Mouse (Mus musculus) gastrocnemius, adult 2 months (tissue): Measurements from ENCODE around the gene Phf24. TPM values are rescaled to one million over a fixed set of nuclear protein-coding genes. Genes with fewer than 3 reads are reported as not detected.

Source experiments
- DNase-seq: peaks from one replicate; pipeline ENCODE4 v3.0.0; 2022
- H3K27ac ChIP-seq: fragments of 200-600 bp; 2 replicates; pipeline ENCODE4 v1.8.1; 2022; ENCODE audit warnings: mild to moderate bottlenecking
- H3K4me3 ChIP-seq: fragments of 200-600 bp; 2 replicates; pipeline ENCODE4 v1.8.1; 2022; ENCODE audit warnings: mild to moderate bottlenecking, moderate library complexity
- CTCF ChIP-seq: fragments of 200-600 bp; IDR thresholded peaks from 2 replicates; pipeline ENCODE4 v1.8.1; 2022; ENCODE audit warnings: antibody characterized with exemption, mild to moderate bottlenecking, moderate library complexity
- intact Hi-C: fragments of 180-260 bp; cut with DNase I; formaldehyde crosslinking; loops from one replicate; pipeline ENCODE4 v1.15.1; 2025
- total RNA-seq, 2 experiments: library from RNA; stranded (reverse); gene quantifications; 2 replicates each; pipeline ENCODE4 v1.2.3; 2021

Gene Phf24
- total RNA-seq, 2 experiments from 2014 or later, result 0.41 to 1.3 TPM

GRCm38 (mm10) chr4:42888806-42889205 lies 27.7 kb upstream of the Phf24 start:
- Histone ChIP-seq H3K27ac (no peak overlapping the region), H3K4me3 (no peak overlapping the region)
- DNase-seq, result no peak
- TF ChIP-seq CTCF, result no peak
- intact Hi-C loops, result no loop called here

- intact Hi-C loops, result no loop called here
- no peak overlapping the region for H3K27ac ChIP-seq
- H3K4me3 ChIP-seq, result no peak overlapping the region
- no peak for DNase-seq
- no peak for TF ChIP-seq CTCF
These were observed 25.3 kb upstream of the Phf24 start for GRCm38 (mm10) chr4:42891176-42891575.

GRCm38 (mm10) chr4:42895118-42895517 lies 21.3 kb upstream of the Phf24 start:
- DNase-seq, result no peak
- intact Hi-C loops, result no loop called here
- Histone ChIP-seq H3K4me3 (no peak overlapping the region), H3K27ac (no peak overlapping the region)
- TF ChIP-seq CTCF, result no peak

- intact Hi-C loops, result no loop called here
- H3K4me3 ChIP-seq, result no peak overlapping the region
- TF ChIP-seq CTCF, result no peak
- no peak for DNase-seq
- no peak overlapping the region for H3K27ac ChIP-seq
These were observed 17.5 kb upstream of the Phf24 start for GRCm38 (mm10) chr4:42898914-42899313.

- DNase-seq, result no peak
- Histone ChIP-seq H3K4me3 (no peak overlapping the region), H3K27ac (no peak overlapping the region)
- intact Hi-C loops, result no loop called here
- TF ChIP-seq CTCF, result no peak
These were observed 15.6 kb upstream of the Phf24 start for GRCm38 (mm10) chr4:42900878-42901277.

- intact Hi-C loops, result no loop called here
- peak; percentile 24 for DNase-seq
- TF ChIP-seq CTCF, result peak; percentile 38
These were observed 14.3 kb upstream of the Phf24 start for GRCm38 (mm10) chr4:42902174-42902573.

DNA sequence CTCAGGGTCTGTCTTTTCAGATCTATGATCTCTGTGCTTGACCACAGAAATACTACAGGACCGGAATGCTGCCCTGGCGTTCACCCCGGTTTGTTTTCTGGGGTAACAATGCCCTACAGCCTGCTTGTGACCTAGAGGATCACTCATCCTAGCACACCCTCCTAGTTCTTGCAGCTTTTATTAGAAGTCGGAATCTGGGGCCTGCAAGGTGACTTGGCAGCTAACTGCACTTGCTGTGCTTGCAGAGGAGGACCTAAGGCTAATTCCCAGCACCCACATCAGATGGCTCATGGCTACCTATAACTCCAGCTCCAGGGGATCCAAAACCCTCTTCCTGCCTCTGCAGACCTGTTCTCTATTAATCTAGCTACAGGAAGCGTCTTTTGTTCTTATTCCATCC lies 13.7 kb upstream of the Phf24 start:
- DNase-seq, result no peak
- no peak for TF ChIP-seq CTCF
- intact Hi-C loops, result no loop called here
- H3K4me3 ChIP-seq, result no peak overlapping the region
- no peak overlapping the region for H3K27ac ChIP-seq

More at GRCm38 (mm10) chr4:42902174-42902573, 14.3 kb upstream of the Phf24 start:
- no peak overlapping the region for H3K4me3 ChIP-seq
- H3K27ac ChIP-seq, result no peak overlapping the region

DNA sequence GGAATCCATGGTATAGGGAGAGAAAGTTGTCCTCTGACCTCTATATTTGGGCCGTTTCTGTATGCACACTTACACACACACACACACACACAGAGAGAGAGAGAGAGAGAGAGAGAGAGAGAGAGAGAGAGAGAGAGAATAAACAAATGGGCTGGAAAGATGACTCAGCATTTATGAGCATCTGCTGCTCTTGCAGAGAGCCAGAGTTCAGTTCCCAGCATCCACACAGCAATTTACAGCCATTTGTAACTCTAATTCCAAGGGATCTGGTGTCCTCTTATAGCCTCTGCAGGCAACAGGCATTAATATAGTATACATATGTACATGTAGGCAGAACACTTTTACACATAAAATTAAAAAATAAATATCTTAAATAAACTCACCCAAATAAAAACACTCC lies 12.5 kb upstream of the Phf24 start:
- intact Hi-C loops, result no loop called here
- Histone ChIP-seq H3K27ac (no peak overlapping the region), H3K4me3 (no peak overlapping the region)
- TF ChIP-seq CTCF, result no peak
- no peak for DNase-seq

GRCm38 (mm10) chr4:42904523-42904922 lies 11.9 kb upstream of the Phf24 start:
- no peak for TF ChIP-seq CTCF
- Histone ChIP-seq H3K27ac (no peak overlapping the region), H3K4me3 (no peak overlapping the region)
- DNase-seq, result no peak
- intact Hi-C loops, result no loop called here

DNA sequence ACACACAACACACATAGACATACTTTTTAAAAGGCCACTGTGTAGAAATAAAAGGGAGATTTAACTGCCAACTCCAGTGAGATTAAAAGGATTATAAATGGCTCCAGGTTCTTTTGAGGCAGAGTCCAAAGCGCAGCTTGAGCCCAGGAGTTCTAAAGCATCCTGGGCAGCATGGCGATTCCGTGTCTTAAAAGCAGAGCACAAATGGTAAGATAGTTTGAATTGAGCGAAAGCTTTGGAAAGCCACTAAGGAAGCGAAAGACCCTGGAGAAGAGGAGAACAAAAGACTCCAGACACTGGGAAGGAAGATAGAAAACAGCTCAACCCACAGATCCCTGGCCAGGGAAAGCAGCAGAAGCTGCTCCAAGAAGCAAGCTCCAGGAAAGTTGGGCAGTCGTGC lies 11.5 kb upstream of the Phf24 start:
- intact Hi-C loops, result no loop called here
- DNase-seq, result no peak
- Histone ChIP-seq H3K4me3 (no peak overlapping the region), H3K27ac (no peak overlapping the region)
- no peak for TF ChIP-seq CTCF

DNA sequence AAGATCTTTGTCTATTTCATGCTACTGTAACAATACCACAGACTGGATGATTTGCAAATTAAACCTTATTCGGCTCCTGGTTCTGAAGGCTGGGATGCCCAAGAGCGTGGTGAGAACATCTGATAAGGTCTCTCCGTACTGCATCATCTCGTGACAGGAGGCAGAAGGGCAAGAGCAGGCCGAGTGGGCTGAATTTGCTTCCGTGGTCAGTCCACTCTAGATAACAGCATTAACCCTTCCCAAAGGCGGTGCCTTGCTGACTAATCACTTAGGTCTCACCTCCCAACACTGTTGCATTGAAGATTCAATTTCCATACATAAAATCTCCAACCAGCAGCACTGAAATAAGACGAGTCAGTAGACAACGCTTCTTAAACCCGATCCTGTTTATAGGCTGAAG lies 3.1 kb upstream of the Phf24 start:
- TF ChIP-seq CTCF, result no peak
- H3K4me3 ChIP-seq, result no peak overlapping the region
- intact Hi-C loops, result no loop called here
- H3K27ac ChIP-seq, result no peak overlapping the region
- DNase-seq, result no peak

DNA sequence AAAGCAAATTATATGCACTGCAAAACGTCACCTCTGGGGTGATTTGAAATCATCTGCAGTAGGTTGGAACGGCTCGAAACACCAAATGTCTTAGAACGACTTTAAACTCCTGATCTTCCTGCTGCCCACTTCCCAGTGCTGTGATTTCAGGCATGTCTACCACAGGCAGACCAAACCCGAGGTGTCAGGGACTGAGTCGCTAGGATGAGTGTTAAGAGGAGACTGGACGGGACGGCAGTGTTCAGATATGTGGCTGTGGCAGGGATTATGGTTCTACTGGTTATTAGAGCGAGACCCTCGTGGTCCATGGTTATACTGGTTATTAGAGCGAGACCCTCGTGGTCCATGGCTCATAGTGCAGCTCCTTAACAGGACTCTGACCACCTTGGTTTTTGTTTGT lies 1.1 kb upstream of the Phf24 start:
- no peak for DNase-seq
- Histone ChIP-seq H3K4me3 (no peak overlapping the region), H3K27ac (no peak overlapping the region)
- no peak for TF ChIP-seq CTCF
- intact Hi-C loops, result no loop called here

DNA sequence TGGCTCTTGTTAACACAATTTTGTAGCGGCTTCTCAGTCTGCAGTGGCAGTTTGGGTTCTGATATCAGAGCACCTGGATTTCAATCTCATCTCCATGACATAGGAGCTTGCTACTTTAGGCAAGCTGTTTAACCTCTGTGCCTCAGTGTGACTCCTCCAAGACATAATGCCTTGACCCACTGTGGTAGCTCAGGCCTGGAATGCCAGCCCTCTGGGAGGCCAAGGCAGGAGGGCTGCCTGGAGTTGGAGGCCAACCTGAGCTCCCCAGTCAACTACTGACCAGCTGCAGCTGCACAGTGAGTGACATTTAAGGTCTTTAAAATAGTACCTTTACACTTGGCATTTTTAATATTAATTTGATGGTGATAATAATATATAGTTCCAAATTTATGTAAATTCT lies 494 bp upstream of the Phf24 start:
- DNase-seq, result no peak
- Histone ChIP-seq H3K4me3 (no peak overlapping the region), H3K27ac (no peak overlapping the region)
- intact Hi-C loops, result no loop called here
- no peak for TF ChIP-seq CTCF

DNA sequence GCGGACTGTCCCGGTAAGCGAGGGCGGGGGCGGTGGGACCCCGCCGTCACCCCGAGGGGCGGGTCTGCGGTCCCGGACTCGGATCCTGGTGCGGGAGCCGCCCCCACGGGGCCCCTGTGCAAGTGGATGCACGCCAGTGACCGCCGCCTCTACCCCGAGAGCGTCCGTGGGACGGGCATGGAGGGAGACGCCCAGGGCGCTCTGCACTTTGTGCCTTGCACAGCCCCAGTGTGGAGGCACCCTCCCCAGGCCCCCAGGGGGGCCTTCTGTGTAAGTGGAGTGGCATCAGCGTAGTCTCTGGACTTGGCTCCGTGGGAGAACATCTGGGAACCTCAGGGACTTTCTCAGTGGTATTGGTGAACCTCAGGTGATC lies 928 bp downstream of the Phf24 start:
- intact Hi-C loops, result no loop called here
- DNase-seq, result no peak
- TF ChIP-seq CTCF, result no peak
- Histone ChIP-seq H3K4me3 (peak overlapping the region; percentile 74), H3K27ac (no peak overlapping the region)

DNA sequence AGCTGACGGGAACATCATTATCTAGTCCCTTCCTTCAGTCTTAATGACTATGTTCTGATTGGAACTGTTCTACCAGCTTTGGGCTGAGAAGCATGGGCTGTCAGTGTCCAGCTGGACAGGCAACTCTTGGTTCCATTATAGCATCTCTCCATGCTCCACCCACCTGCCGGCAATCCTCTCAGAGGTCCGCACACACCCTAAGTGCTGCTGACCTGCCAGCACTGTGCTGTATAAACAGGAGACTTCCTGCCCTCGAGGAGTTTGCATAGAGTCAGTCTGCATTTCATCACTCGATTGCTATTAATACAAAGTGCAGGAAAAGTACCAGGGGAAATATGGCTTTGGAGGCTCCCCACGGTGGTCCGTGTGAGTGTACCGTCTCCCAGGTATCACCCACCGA lies 4.3 kb downstream of the Phf24 start:
- Histone ChIP-seq H3K4me3 (no peak overlapping the region), H3K27ac (no peak overlapping the region)
- DNase-seq, result no peak
- TF ChIP-seq CTCF, result no peak
- intact Hi-C loops, result no loop called here
